Mouse (Mus musculus) G1E (cell line): ENCODE data around the gene Med13l. TPM values are rescaled to one million over a fixed set of nuclear protein-coding genes. Genes with fewer than 3 reads are reported as not detected.

Source experiments
- ATAC-seq: 2 replicates; pipeline ENCODE4 v1.8.0; 2016; ENCODE audit warnings: mild to moderate bottlenecking; ENCODE audit not compliant: insufficient number of reproducible peaks, poor library complexity, low FRiP score, severe bottlenecking; ENCODE audit errors: extremely low read depth
- DNase-seq: peaks from one replicate; pipeline ENCODE4 v3.0.0; 2012; ENCODE audit warnings: low spot score
- H3K27me3 ChIP-seq: 2 replicates; pipeline ENCODE4 v1.6.1; 2012; ENCODE audit warnings: mild to moderate bottlenecking, low read length, inconsistent platforms; ENCODE audit not compliant: insufficient read depth
- H3K36me3 ChIP-seq: replicated peaks from 2 replicates; pipeline ENCODE3; 2012; ENCODE audit warnings: mild to moderate bottlenecking, inconsistent platforms
- H3K4me1 ChIP-seq: 2 replicates; pipeline ENCODE4 v1.6.1; 2012; ENCODE audit warnings: low read depth, low read length, inconsistent platforms, mixed read lengths; ENCODE audit not compliant: insufficient read depth
- H3K4me3 ChIP-seq: 2 replicates; pipeline ENCODE4 v1.5.1; 2012; ENCODE audit warnings: low read depth, mild to moderate bottlenecking, inconsistent platforms, low read length, moderate library complexity, mixed read lengths
- H3K9me3 ChIP-seq: replicated peaks from 2 replicates; pipeline ENCODE4 v1.6.1; 2012; ENCODE audit warnings: inconsistent platforms
- CTCF ChIP-seq: IDR thresholded peaks from 2 replicates; pipeline ENCODE4 v1.5.1; 2012; ENCODE audit warnings: low read depth, low read length, inconsistent platforms, mixed read lengths
- GATA1 ChIP-seq: IDR thresholded peaks from 2 replicates; pipeline ENCODE4 v1.6.1; 2012; ENCODE audit warnings: borderline replicate concordance, low read length, inconsistent platforms, mixed read lengths
- GATA2 ChIP-seq: IDR thresholded peaks from 2 replicates; pipeline ENCODE4 v1.6.1; 2012; ENCODE audit warnings: low read depth, low read length, inconsistent platforms, borderline replicate concordance
- POLR2AphosphoS5 ChIP-seq: IDR thresholded peaks from 2 replicates; pipeline ENCODE4 v1.6.1; 2012; ENCODE audit warnings: low read depth, low read length, inconsistent platforms; ENCODE audit not compliant: insufficient replicate concordance
- TAL1 ChIP-seq: conservative IDR thresholded peaks from 2 replicates; pipeline ENCODE4 v1.6.1; 2012; ENCODE audit warnings: low read depth, low read length, inconsistent platforms, mixed read lengths
- polyA plus RNA-seq: library from polyadenylated mRNA; stranded (reverse); fragments of >175 nt; gene quantifications from 2 replicates; pipeline ENCODE4 v1.2.3, GENCODE M21; 2012
- total RNA-seq, 2 experiments: library from RNA; stranded (forward) in 1 of 2; stranded (reverse) in 1 of 2; fragments of 200-1000 nt in 1 of 2; fragments of >200 nt in 1 of 2; fragmentation: Nextera tagmentation in 1 of 2; gene quantifications; 2 replicates each; pipeline ENCODE4 v1.2.3; 2014 to 2017

Med13l gene
- total and polyA plus RNA-seq, 3 experiments, result 16.8 to 91.7 (median 17.9) TPM

DNA sequence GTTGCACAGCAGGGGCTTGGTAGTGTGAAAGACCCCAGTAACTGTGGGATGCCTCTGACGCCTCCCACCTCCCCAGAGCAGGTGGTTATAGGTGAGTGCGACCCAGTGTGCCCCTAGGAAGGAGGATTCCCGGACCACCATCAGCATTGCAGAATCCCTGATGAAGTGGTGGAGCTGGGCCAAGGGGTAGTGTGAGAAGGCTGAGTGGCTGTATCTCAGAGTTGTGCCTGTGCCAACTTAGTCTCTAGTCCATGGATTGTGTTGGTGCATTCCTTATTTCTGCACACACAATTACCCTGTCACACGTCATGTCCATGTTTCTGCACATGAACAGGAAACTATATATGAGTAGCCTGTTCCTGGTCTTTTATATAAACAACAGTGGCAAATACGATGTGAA, 161.4 kb downstream of the Med13l start:
- DNase-seq, result no peak
- H3K4me3 ChIP-seq, result no peak overlapping the region
- ATAC-seq, result no peak
- peaks cover 75% of the 10 kb centered on the region for H3K36me3 ChIP-seq
- TF ChIP-seq GATA2 (no peak), TAL1 (no peak), CTCF (no peak), POLR2AphosphoS5 (no peak), GATA1 (no peak)
- no peaks in the 10 kb centered on the region for H3K9me3 ChIP-seq
- peaks cover 18% of the 10 kb centered on the region for H3K4me1 ChIP-seq
- no peaks in the 10 kb centered on the region for H3K27me3 ChIP-seq

- no peak for ATAC-seq
- Histone ChIP-seq H3K9me3 (no peaks in the 10 kb centered on the region), H3K4me1 (peaks cover 23% of the 10 kb centered on the region), H3K4me3 (no peak overlapping the region), H3K27me3 (no peaks in the 10 kb centered on the region), H3K36me3 (peaks cover 78% of the 10 kb centered on the region)
- TF ChIP-seq TAL1, result no peak
- TF ChIP-seq GATA2, result no peak
- TF ChIP-seq POLR2AphosphoS5, result no peak
- TF ChIP-seq GATA1, result no peak
- TF ChIP-seq CTCF, result no peak
- no peak for DNase-seq
These were observed 162.0 kb downstream of the Med13l start for GRCm38 (mm10) chr5:118722456-118722855.

DNA sequence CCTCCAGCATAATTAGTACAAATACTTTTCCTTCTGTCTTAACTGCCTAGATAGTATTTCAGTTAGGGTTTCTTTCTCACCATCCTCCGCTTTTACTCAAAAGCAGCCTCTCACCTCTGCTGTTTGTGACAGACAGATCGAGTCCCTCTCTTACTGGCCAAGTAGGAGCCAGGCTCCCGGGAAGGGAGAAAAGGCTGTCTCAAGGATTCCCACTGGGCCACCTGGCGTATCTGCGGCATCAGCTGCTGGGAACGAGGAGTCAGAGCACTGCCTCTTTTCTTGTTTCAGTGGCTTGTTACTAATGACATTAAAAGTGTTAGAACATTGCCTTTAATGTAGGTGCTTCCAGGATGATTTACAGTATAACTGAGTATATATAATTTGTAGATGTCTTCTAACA, 164.9 kb downstream of the Med13l start:
- Histone ChIP-seq H3K27me3 (no peaks in the 10 kb centered on the region), H3K9me3 (no peaks in the 10 kb centered on the region), H3K4me3 (no peak overlapping the region; the same call in 1 of the 2 replicates), H3K36me3 (peaks cover 90% of the 10 kb centered on the region), H3K4me1 (peaks cover 26% of the 10 kb centered on the region)
- TF ChIP-seq POLR2AphosphoS5 (no peak), GATA2 (no peak), GATA1 (no peak), TAL1 (no peak), CTCF (no peak)
- ATAC-seq, result no peak
- no peak for DNase-seq

DNA sequence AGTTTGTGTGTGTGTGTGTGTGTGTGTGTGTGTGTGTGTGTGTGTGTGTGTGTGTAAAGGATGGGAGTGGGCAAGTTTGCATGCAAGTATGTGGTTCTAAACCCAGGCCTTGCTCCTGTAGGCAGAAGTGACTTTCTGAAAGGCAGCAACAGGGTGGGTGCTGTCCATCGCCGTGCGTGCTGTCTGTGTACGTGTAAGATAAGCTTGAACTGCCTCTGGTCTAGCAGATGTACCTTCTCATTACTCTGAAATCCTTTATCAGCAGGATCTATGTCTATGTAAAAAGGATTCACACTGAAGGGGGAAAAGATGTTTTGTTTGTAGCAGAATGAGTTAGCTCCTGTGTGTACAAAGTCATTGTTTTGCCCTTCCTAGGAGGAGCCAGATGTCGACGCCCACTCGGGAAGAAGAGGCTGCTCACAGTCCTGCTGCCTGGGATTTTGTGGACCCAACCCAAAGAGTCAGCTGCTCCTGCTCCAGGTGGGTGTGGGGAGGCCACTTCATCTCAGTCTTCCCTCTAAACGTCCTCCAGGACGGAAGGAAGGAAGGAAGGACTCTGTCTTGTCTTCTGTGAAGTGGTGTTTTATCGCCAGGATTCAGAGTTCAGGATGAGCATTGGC, 165.5 kb downstream of the Med13l start:
- peak; percentile 65 for DNase-seq
- Histone ChIP-seq H3K27me3 (no peaks in the 10 kb centered on the region), H3K9me3 (no peaks in the 10 kb centered on the region), H3K36me3 (peaks cover 92% of the 10 kb centered on the region), H3K4me3 (peak overlapping the region; percentile 22; the same call in 1 of the 2 replicates), H3K4me1 (peaks cover 26% of the 10 kb centered on the region)
- peak; percentile 89 for ATAC-seq
- TF ChIP-seq TAL1 (peak; percentile 72), CTCF (no peak)

DNA sequence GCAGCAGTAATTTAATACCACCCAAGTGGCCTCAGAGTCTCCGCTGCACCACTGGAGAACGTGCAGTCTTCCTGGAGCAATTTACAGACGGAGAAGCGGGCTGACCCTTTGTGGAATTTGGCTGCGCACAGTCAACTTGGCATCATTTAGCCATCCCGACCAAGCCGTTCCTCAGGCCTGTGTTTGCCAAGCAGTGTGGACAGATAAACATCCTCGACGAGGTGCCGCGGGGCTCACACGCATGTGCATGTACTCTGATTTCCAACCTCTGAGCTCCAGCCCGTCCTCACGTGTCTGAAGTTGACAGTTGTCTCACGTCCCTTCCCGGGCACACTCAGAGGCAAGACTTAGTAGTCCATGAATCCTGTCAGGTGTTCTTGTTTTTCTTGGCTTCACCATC, 166.9 kb downstream of the Med13l start:
- TF ChIP-seq GATA2 (no peak), POLR2AphosphoS5 (no peak), TAL1 (no peak), GATA1 (no peak), CTCF (no peak)
- DNase-seq (no peak), ATAC-seq (no peak)
- Histone ChIP-seq H3K4me3 (no peak overlapping the region), H3K36me3 (peaks cover 92% of the 10 kb centered on the region), H3K9me3 (no peaks in the 10 kb centered on the region), H3K4me1 (peaks cover 26% of the 10 kb centered on the region), H3K27me3 (no peaks in the 10 kb centered on the region)

- Histone ChIP-seq H3K36me3 (peaks cover 93% of the 10 kb centered on the region), H3K4me3 (no peak overlapping the region), H3K9me3 (no peaks in the 10 kb centered on the region), H3K4me1 (peaks cover 8% of the 10 kb centered on the region), H3K27me3 (no peaks in the 10 kb centered on the region; the same call in 1 of the 2 replicates)
- DNase-seq, result no peak
- no peak for ATAC-seq
- TF ChIP-seq GATA1, result no peak
- TF ChIP-seq CTCF, result no peak
- TF ChIP-seq GATA2, result no peak
- no peak for TF ChIP-seq POLR2AphosphoS5
- no peak for TF ChIP-seq TAL1
These were observed 171.7 kb downstream of the Med13l start for GRCm38 (mm10) chr5:118732221-118732620.

GRCm38 (mm10) chr5:118732651-118733050, 172.2 kb downstream of the Med13l start:
- TF ChIP-seq GATA2 (no peak), CTCF (no peak), POLR2AphosphoS5 (no peak)
- H3K4me3 ChIP-seq, result no peak overlapping the region
- no peaks in the 10 kb centered on the region for H3K9me3 ChIP-seq
- H3K36me3 ChIP-seq, result peaks cover 93% of the 10 kb centered on the region
- no peaks in the 10 kb centered on the region; the same call in 1 of the 2 replicates for H3K27me3 ChIP-seq
- H3K4me1 ChIP-seq, result peaks cover 5% of the 10 kb centered on the region; the same call in 1 of the 2 replicates
- no peak for DNase-seq
- no peak for ATAC-seq
